Mouse (Mus musculus): ENCODE data around the gene Diexf. TPM values are rescaled to one million over a fixed set of nuclear protein-coding genes. Genes with fewer than 3 reads are reported as not detected.

The Diexf gene
- 1.5 and 1.9 TPM in 2 replicates for polyA plus RNA-seq (2015; fragmentation: Nextera tagmentation; extraction: Ambion mirVana)

GRCm38 (mm10) chr1:193129786-193130455 is at the start of gene Diexf:
Gene Diexf (minus strand): TSS chr1:193130272.
- Histone ChIP-seq H3K4me2 (ENCODE audit: low read depth, low read length) (peak within 1 kb of the TSS; percentile 76), H3K27ac (ENCODE audit: low read depth) (peak within 1 kb of the TSS; percentile 56), H3K36me3 (replicated peaks; ENCODE audit: insufficient read depth, low read length) (peaks cover 17% of the 10 kb centered on the region), H3K27me3 (ENCODE audit: insufficient read depth, low read length) (no peaks in the 10 kb centered on the region), H3K4me3 (ENCODE audit: low read depth, low read length) (peak within 1 kb of the TSS; percentile 66), H3K9ac (replicated peaks) (peak within 1 kb of the TSS; percentile 77), H3K4me1 (ENCODE audit: insufficient read depth) (0 out of 2 replicates have a peak, but pooled peaks cover 10% of the 10 kb centered on the region), H3K9me3 (ENCODE audit: low read length) (no peaks in the 10 kb centered on the region)
- TF ChIP-seq EP300 (IDR thresholded peaks at IDR 0.05; ENCODE audit: low read depth) (peak; percentile 43; the same call in 1 of the 2 replicates), CTCF (IDR thresholded peaks at IDR 0.05; ENCODE audit: low read depth) (peak; percentile 100)
- ATAC-seq (peak; percentile 95), DNase-seq (peak; percentile 100)
- WGBS (ENCODE audit: insufficient replicate concordance): under 1% methylated on average over 61 of the region's 61 CpGs

GRCm38 (mm10) chr1:193174143-193174733 is 44.2 kb upstream of the Diexf start:
- H3K4me3 ChIP-seq (ENCODE audit: low read depth, low read length): peak overlapping the region; percentile 77
- peak overlapping the region; percentile 87 for H3K4me2 ChIP-seq (ENCODE audit: low read depth, low read length)
- no peak for ATAC-seq
- no peak for DNase-seq
- peaks cover 28% of the 10 kb centered on the region for H3K4me1 ChIP-seq (ENCODE audit: insufficient read depth)
- no peaks in the 10 kb centered on the region for H3K36me3 ChIP-seq (replicated peaks; ENCODE audit: insufficient read depth, low read length)
- no peaks in the 10 kb centered on the region for H3K27me3 ChIP-seq (ENCODE audit: insufficient read depth, low read length)
- WGBS (ENCODE audit: insufficient replicate concordance): 69% methylated on average over 13 of the region's 13 CpGs
- peak overlapping the region; percentile 69 for H3K9ac ChIP-seq (replicated peaks)
- H3K27ac ChIP-seq (ENCODE audit: low read depth): peak overlapping the region; percentile 87
- TF ChIP-seq EP300 (IDR thresholded peaks at IDR 0.05; ENCODE audit: low read depth) (no peak), CTCF (IDR thresholded peaks at IDR 0.05; ENCODE audit: low read depth) (no peak)
- H3K9me3 ChIP-seq (ENCODE audit: low read length): no peaks in the 10 kb centered on the region

- DNase-seq: no peak
- peak overlapping the region; percentile 69 for H3K9ac ChIP-seq (replicated peaks)
- WGBS (ENCODE audit: insufficient replicate concordance): 14% methylated on average over 9 of the region's 9 CpGs
- peak overlapping the region; percentile 87 for H3K27ac ChIP-seq (ENCODE audit: low read depth)
- peak overlapping the region; percentile 87 for H3K4me2 ChIP-seq (ENCODE audit: low read depth, low read length)
- TF ChIP-seq CTCF (IDR thresholded peaks at IDR 0.05; ENCODE audit: low read depth) (no peak), EP300 (IDR thresholded peaks at IDR 0.05; ENCODE audit: low read depth) (no peak)
- H3K4me1 ChIP-seq (ENCODE audit: insufficient read depth): peaks cover 28% of the 10 kb centered on the region
- no peaks in the 10 kb centered on the region for H3K27me3 ChIP-seq (ENCODE audit: insufficient read depth, low read length)
- H3K9me3 ChIP-seq (ENCODE audit: low read length): no peaks in the 10 kb centered on the region
- peak overlapping the region; percentile 77 for H3K4me3 ChIP-seq (ENCODE audit: low read depth, low read length)
- H3K36me3 ChIP-seq (replicated peaks; ENCODE audit: insufficient read depth, low read length): no peaks in the 10 kb centered on the region
- ATAC-seq: no peak
Observed at GRCm38 (mm10) chr1:193173810-193174129, 43.7 kb upstream of the Diexf start.

- Histone ChIP-seq H3K9ac (replicated peaks) (peak overlapping the region; percentile 80), H3K36me3 (replicated peaks; ENCODE audit: insufficient read depth, low read length) (no peaks in the 10 kb centered on the region), H3K4me1 (ENCODE audit: insufficient read depth) (peaks cover 28% of the 10 kb centered on the region), H3K9me3 (ENCODE audit: low read length) (no peaks in the 10 kb centered on the region), H3K4me2 (ENCODE audit: low read depth, low read length) (peak overlapping the region; percentile 87), H3K27me3 (ENCODE audit: insufficient read depth, low read length) (no peaks in the 10 kb centered on the region), H3K27ac (ENCODE audit: low read depth) (peak overlapping the region; percentile 87), H3K4me3 (ENCODE audit: low read depth, low read length) (peak overlapping the region; percentile 77)
- peak; percentile 98 for ATAC-seq
- TF ChIP-seq EP300 (IDR thresholded peaks at IDR 0.05; ENCODE audit: low read depth) (no peak), CTCF (IDR thresholded peaks at IDR 0.05; ENCODE audit: low read depth) (peak; percentile 28; the same call in 1 of the 2 replicates)
- 2% methylated on average over 48 of the region's 48 CpGs for WGBS (ENCODE audit: insufficient replicate concordance)
- DNase-seq: peak; percentile 97
Observed at GRCm38 (mm10) chr1:193172991-193173809, 43.1 kb upstream of the Diexf start.

- TF ChIP-seq EP300 (IDR thresholded peaks at IDR 0.05; ENCODE audit: low read depth) (no peak), CTCF (IDR thresholded peaks at IDR 0.05; ENCODE audit: low read depth) (no peak)
- no peak overlapping the region for H3K27ac ChIP-seq (ENCODE audit: low read depth)
- H3K9me3 ChIP-seq (ENCODE audit: low read length): no peaks in the 10 kb centered on the region
- DNase-seq (no peak), ATAC-seq (no peak)
- H3K36me3 ChIP-seq (replicated peaks; ENCODE audit: insufficient read depth, low read length): peaks cover 2% of the 10 kb centered on the region
- no peak overlapping the region for H3K4me2 ChIP-seq (ENCODE audit: low read depth, low read length)
- no peak overlapping the region for H3K9ac ChIP-seq (replicated peaks)
- H3K4me1 ChIP-seq (ENCODE audit: insufficient read depth): peaks cover 21% of the 10 kb centered on the region
- H3K27me3 ChIP-seq (ENCODE audit: insufficient read depth, low read length): no peaks in the 10 kb centered on the region
- WGBS (ENCODE audit: insufficient replicate concordance): 75% methylated on average over 2 of the region's 2 CpGs
- no peak overlapping the region for H3K4me3 ChIP-seq (ENCODE audit: low read depth, low read length)
Observed at GRCm38 (mm10) chr1:193169856-193170255, 39.8 kb upstream of the Diexf start.

- Histone ChIP-seq H3K27me3 (ENCODE audit: insufficient read depth, low read length) (no peaks in the 10 kb centered on the region), H3K27ac (ENCODE audit: low read depth) (no peak overlapping the region), H3K4me1 (ENCODE audit: insufficient read depth) (peaks cover 15% of the 10 kb centered on the region), H3K9ac (replicated peaks) (no peak overlapping the region), H3K9me3 (ENCODE audit: low read length) (no peaks in the 10 kb centered on the region), H3K36me3 (replicated peaks; ENCODE audit: insufficient read depth, low read length) (peaks cover 2% of the 10 kb centered on the region), H3K4me2 (ENCODE audit: low read depth, low read length) (no peak overlapping the region), H3K4me3 (ENCODE audit: low read depth, low read length) (no peak overlapping the region)
- ATAC-seq (no peak), DNase-seq (no peak)
- TF ChIP-seq EP300 (IDR thresholded peaks at IDR 0.05; ENCODE audit: low read depth): no peak
- no peak for TF ChIP-seq CTCF (IDR thresholded peaks at IDR 0.05; ENCODE audit: low read depth)
- WGBS (ENCODE audit: insufficient replicate concordance): 86% methylated on average over 7 of the region's 7 CpGs
Observed at GRCm38 (mm10) chr1:193169228-193169627, 39.2 kb upstream of the Diexf start.

All from liver, postnatal 0 days (tissue).